Mouse (Mus musculus) hindbrain, embryonic 13.5 days (tissue): ENCODE measurements around the gene Ubap2. TPM values are rescaled to one million over a fixed set of nuclear protein-coding genes. Genes with fewer than 3 reads are reported as not detected.

Source experiments
- ATAC-seq: fragments of 200-750 bp; cut with Nextera tagmentation; 2 replicates; pipeline ENCODE4 v1.8.0; 2017; ENCODE audit warnings: moderate TSS enrichment; ENCODE audit not compliant: low FRiP score
- H3K27ac ChIP-seq: fragments of 300-500 bp; sonication (generic); 2 replicates; pipeline ENCODE4 v1.5.1; 2015; ENCODE audit warnings: inconsistent platforms, mild to moderate bottlenecking, moderate library complexity
- H3K27me3 ChIP-seq: fragments of 300-500 bp; sonication (generic); 2 replicates; pipeline ENCODE4 v1.6.1; 2015; ENCODE audit warnings: mild to moderate bottlenecking, inconsistent platforms
- H3K36me3 ChIP-seq: fragments of 300-500 bp; sonication (generic); 2 replicates; pipeline ENCODE4 v1.6.1; 2015; ENCODE audit warnings: mild to moderate bottlenecking, inconsistent platforms
- H3K4me1 ChIP-seq: fragments of 300-500 bp; sonication (generic); replicated peaks from 2 replicates; pipeline ENCODE4 v1.6.1; 2015; ENCODE audit warnings: inconsistent platforms
- H3K4me2 ChIP-seq: fragments of 300-500 bp; sonication (generic); 2 replicates; pipeline ENCODE4 v1.6.1; 2015; ENCODE audit warnings: inconsistent platforms, mild to moderate bottlenecking, moderate library complexity
- H3K4me3 ChIP-seq: fragments of 300-500 bp; sonication (generic); 2 replicates; pipeline ENCODE4 v1.5.1; 2015; ENCODE audit warnings: mild to moderate bottlenecking, inconsistent platforms
- H3K9ac ChIP-seq: fragments of 300-500 bp; sonication (generic); 2 replicates; pipeline ENCODE4 v1.6.1; 2015; ENCODE audit warnings: mild to moderate bottlenecking, inconsistent platforms
- H3K9me3 ChIP-seq: fragments of 300-500 bp; sonication (generic); 2 replicates; pipeline ENCODE4 v1.6.1; 2016; ENCODE audit warnings: inconsistent platforms
- WGBS: fragments of 180-500 bp; shearing (Covaris S2); methylation state at CpG from one replicate; pipeline ENCODE4 v1.1.7; 2015; 5-methylcytosine and 5-hydroxymethylcytosine counted together
- polyA plus RNA-seq: library from polyadenylated mRNA; unstranded; fragments of >200 nt; fragmentation: Nextera tagmentation; extraction: Ambion mirVana; gene quantifications from 2 replicates; pipeline ENCODE4 v1.2.1, GENCODE M21; 2015

Ubap2 gene
- polyA plus RNA-seq, 1 experiment from 2014 or later = 51.1 TPM

- Histone ChIP-seq H3K36me3 (peaks cover 98% of the 10 kb centered on the region), H3K9ac (no peak overlapping the region), H3K4me1 (no peaks in the 10 kb centered on the region), H3K9me3 (no peaks in the 10 kb centered on the region), H3K27ac (no peak overlapping the region), H3K4me2 (no peak overlapping the region), H3K27me3 (no peaks in the 10 kb centered on the region), H3K4me3 (no peak overlapping the region)
- 97% methylated on average over 7 of the region's 7 CpGs for WGBS
- no peak for ATAC-seq
These were observed 21.0 kb upstream of the Ubap2 start for GRCm38 (mm10) chr4:41295960-41296359.

GRCm38 (mm10) chr4:41295507-41295906, 20.6 kb upstream of the Ubap2 start:
- Histone ChIP-seq H3K4me1 (no peaks in the 10 kb centered on the region), H3K4me3 (no peak overlapping the region), H3K9me3 (no peaks in the 10 kb centered on the region), H3K27me3 (no peaks in the 10 kb centered on the region), H3K27ac (no peak overlapping the region), H3K4me2 (no peak overlapping the region), H3K36me3 (peaks cover 98% of the 10 kb centered on the region), H3K9ac (no peak overlapping the region)
- ATAC-seq = no peak
- 93% methylated on average over 11 of the region's 11 CpGs for whole genome bisulfite sequencing

- Histone ChIP-seq H3K4me3 (no peak overlapping the region), H3K4me1 (no peaks in the 10 kb centered on the region), H3K9ac (no peak overlapping the region), H3K9me3 (no peaks in the 10 kb centered on the region), H3K27me3 (no peaks in the 10 kb centered on the region), H3K27ac (no peak overlapping the region), H3K36me3 (peaks cover 87% of the 10 kb centered on the region), H3K4me2 (no peak overlapping the region)
- WGBS = 75% methylated on average over 4 of the region's 4 CpGs
- no peak for ATAC-seq
These were observed 19.0 kb upstream of the Ubap2 start for GRCm38 (mm10) chr4:41293907-41294306.

GRCm38 (mm10) chr4:41289802-41290201, 14.9 kb upstream of the Ubap2 start:
- ATAC-seq = no peak
- no peaks in the 10 kb centered on the region for H3K4me1 ChIP-seq
- no peaks in the 10 kb centered on the region for H3K9me3 ChIP-seq
- H3K4me3 ChIP-seq = no peak overlapping the region
- H3K36me3 ChIP-seq = peaks cover 48% of the 10 kb centered on the region
- H3K27me3 ChIP-seq = no peaks in the 10 kb centered on the region
- 75% methylated on average over 7 of the region's 7 CpGs for WGBS
- no peak overlapping the region for H3K9ac ChIP-seq
- H3K27ac ChIP-seq = no peak overlapping the region
- H3K4me2 ChIP-seq = no peak overlapping the region

GRCm38 (mm10) chr4:41286420-41286819, 11.5 kb upstream of the Ubap2 start:
- WGBS = 27% methylated on average over 3 of the region's 3 CpGs
- no peak overlapping the region for H3K9ac ChIP-seq
- H3K9me3 ChIP-seq = no peaks in the 10 kb centered on the region
- H3K27ac ChIP-seq = no peak overlapping the region
- H3K4me3 ChIP-seq = no peak overlapping the region
- no peak overlapping the region for H3K4me2 ChIP-seq
- H3K27me3 ChIP-seq = no peaks in the 10 kb centered on the region
- no peak for ATAC-seq
- H3K4me1 ChIP-seq = no peaks in the 10 kb centered on the region
- H3K36me3 ChIP-seq = peaks cover 14% of the 10 kb centered on the region

- 85% methylated on average over 2 of the region's 2 CpGs for WGBS
- no peaks in the 10 kb centered on the region for H3K9me3 ChIP-seq
- no peaks in the 10 kb centered on the region for H3K27me3 ChIP-seq
- no peak overlapping the region for H3K4me3 ChIP-seq
- no peak overlapping the region for H3K9ac ChIP-seq
- no peaks in the 10 kb centered on the region for H3K4me1 ChIP-seq
- H3K27ac ChIP-seq = no peak overlapping the region
- ATAC-seq = no peak
- no peaks in the 10 kb centered on the region for H3K36me3 ChIP-seq
- H3K4me2 ChIP-seq = no peak overlapping the region
These were observed 9.1 kb upstream of the Ubap2 start for GRCm38 (mm10) chr4:41284087-41284486.

- Histone ChIP-seq H3K9ac (peak overlapping the region; percentile 93), H3K27me3 (0 out of 2 replicates have a peak, but pooled peaks cover 2% of the 10 kb centered on the region), H3K4me1 (peaks cover 33% of the 10 kb centered on the region), H3K4me2 (peak overlapping the region; percentile 66), H3K9me3 (no peaks in the 10 kb centered on the region), H3K36me3 (peaks cover 2% of the 10 kb centered on the region; the same call in 1 of the 2 replicates), H3K4me3 (peak overlapping the region; percentile 86), H3K27ac (no peak overlapping the region)
- 74% methylated on average over 5 of the region's 5 CpGs for WGBS
- ATAC-seq = no peak
These were observed 983 bp upstream of the Ubap2 start for GRCm38 (mm10) chr4:41275927-41276326.

- H3K4me1 ChIP-seq = peaks cover 33% of the 10 kb centered on the region
- peak overlapping the region; percentile 86 for H3K4me3 ChIP-seq
- peak overlapping the region; percentile 91 for H3K27ac ChIP-seq
- H3K9me3 ChIP-seq = no peaks in the 10 kb centered on the region
- H3K9ac ChIP-seq = peak overlapping the region; percentile 93
- H3K36me3 ChIP-seq = peaks cover 12% of the 10 kb centered on the region
- H3K27me3 ChIP-seq = 0 out of 2 replicates have a peak, but pooled peaks cover 2% of the 10 kb centered on the region
- ATAC-seq = peak; percentile 83
- 1% methylated on average over 15 of the region's 18 CpGs for WGBS
- H3K4me2 ChIP-seq = peak overlapping the region; percentile 88
These were observed 466 bp downstream of the Ubap2 start for GRCm38 (mm10) chr4:41274377-41274979.

GRCm38 (mm10) chr4:41268133-41268532, 6.8 kb downstream of the Ubap2 start:
- H3K4me1 ChIP-seq = peaks cover 15% of the 10 kb centered on the region
- H3K4me3 ChIP-seq = no peak overlapping the region
- H3K27me3 ChIP-seq = no peaks in the 10 kb centered on the region
- peaks cover 19% of the 10 kb centered on the region for H3K36me3 ChIP-seq
- no peaks in the 10 kb centered on the region for H3K9me3 ChIP-seq
- no peak overlapping the region for H3K4me2 ChIP-seq
- no peak for ATAC-seq
- no peak overlapping the region for H3K27ac ChIP-seq
- no peak overlapping the region for H3K9ac ChIP-seq

GRCm38 (mm10) chr4:41266350-41266749, 8.6 kb downstream of the Ubap2 start:
- Histone ChIP-seq H3K27me3 (no peaks in the 10 kb centered on the region), H3K4me1 (no peaks in the 10 kb centered on the region), H3K27ac (no peak overlapping the region), H3K9me3 (no peaks in the 10 kb centered on the region), H3K4me2 (no peak overlapping the region), H3K4me3 (no peak overlapping the region), H3K36me3 (peaks cover 27% of the 10 kb centered on the region), H3K9ac (no peak overlapping the region)
- no peak for ATAC-seq
- WGBS = 89% methylated on average over 4 of the region's 4 CpGs

- Histone ChIP-seq H3K27ac (no peak overlapping the region), H3K36me3 (peaks cover 10% of the 10 kb centered on the region), H3K9me3 (no peaks in the 10 kb centered on the region), H3K9ac (no peak overlapping the region), H3K4me1 (no peaks in the 10 kb centered on the region), H3K4me3 (no peak overlapping the region), H3K27me3 (no peaks in the 10 kb centered on the region), H3K4me2 (no peak overlapping the region)
- no peak for ATAC-seq
These were observed 14.3 kb downstream of the Ubap2 start for GRCm38 (mm10) chr4:41260691-41261090.

GRCm38 (mm10) chr4:41259019-41259418, 15.9 kb downstream of the Ubap2 start:
- no peaks in the 10 kb centered on the region for H3K9me3 ChIP-seq
- no peaks in the 10 kb centered on the region for H3K27me3 ChIP-seq
- WGBS = 92% methylated on average over 4 of the region's 4 CpGs
- H3K4me3 ChIP-seq = no peak overlapping the region
- H3K36me3 ChIP-seq = peaks cover 8% of the 10 kb centered on the region
- H3K4me2 ChIP-seq = no peak overlapping the region
- no peak for ATAC-seq
- H3K4me1 ChIP-seq = no peaks in the 10 kb centered on the region
- H3K9ac ChIP-seq = no peak overlapping the region
- H3K27ac ChIP-seq = no peak overlapping the region

- Histone ChIP-seq H3K4me1 (no peaks in the 10 kb centered on the region), H3K9ac (no peak overlapping the region), H3K9me3 (no peaks in the 10 kb centered on the region), H3K27me3 (no peaks in the 10 kb centered on the region), H3K27ac (no peak overlapping the region), H3K4me2 (no peak overlapping the region), H3K36me3 (peaks cover 6% of the 10 kb centered on the region), H3K4me3 (no peak overlapping the region)
- no peak for ATAC-seq
- WGBS = 96% methylated on average over 1 of the region's 1 CpGs
These were observed 17.2 kb downstream of the Ubap2 start for GRCm38 (mm10) chr4:41257752-41258151.
